Mouse (Mus musculus) intestine, embryonic 15.5 days (tissue): Measurements from ENCODE around the gene Cd164l2. TPM values are rescaled to one million over a fixed set of nuclear protein-coding genes. Genes with fewer than 3 reads are reported as not detected.
A peak's percentile ranks its signal among the peaks of the same experiment; 100 is the strongest.

ENCODE experiments used
- ATAC-seq: fragments of 200-750 bp; cut with Nextera tagmentation; 2 replicates; pipeline ENCODE4 v1.8.0; 2017; ENCODE audit warnings: moderate TSS enrichment, moderate library complexity
- H3K27ac ChIP-seq: fragments of 300-500 bp; sonication (generic); 2 replicates; pipeline ENCODE4 v1.5.1; 2015; ENCODE audit warnings: mild to moderate bottlenecking, inconsistent platforms
- H3K27me3 ChIP-seq: fragments of 300-500 bp; sonication (generic); replicated peaks from 2 replicates; pipeline ENCODE4 v1.6.1; 2015; ENCODE audit warnings: inconsistent platforms
- H3K36me3 ChIP-seq: fragments of 300-500 bp; sonication (generic); 2 replicates; pipeline ENCODE4 v1.6.1; 2015; ENCODE audit warnings: inconsistent platforms
- H3K4me1 ChIP-seq: fragments of 300-500 bp; sonication (generic); replicated peaks from 2 replicates; pipeline ENCODE4 v1.6.1; 2015; ENCODE audit warnings: inconsistent platforms
- H3K4me2 ChIP-seq: fragments of 300-500 bp; sonication (generic); replicated peaks from 2 replicates; pipeline ENCODE4 v1.6.1; 2015; ENCODE audit warnings: mild to moderate bottlenecking, inconsistent platforms
- H3K4me3 ChIP-seq: fragments of 300-500 bp; sonication (generic); replicated peaks from 2 replicates; pipeline ENCODE4 v1.5.1; 2015; ENCODE audit warnings: inconsistent platforms
- H3K9ac ChIP-seq: fragments of 300-500 bp; sonication (generic); 2 replicates; pipeline ENCODE4 v1.6.1; 2015; ENCODE audit warnings: inconsistent platforms
- H3K9me3 ChIP-seq: fragments of 300-500 bp; sonication (generic); 2 replicates; pipeline ENCODE4 v1.6.1; 2016; ENCODE audit warnings: inconsistent platforms
- WGBS: fragments of 180-500 bp; shearing (Covaris S2); methylation state at CpG from one replicate; pipeline ENCODE4 v1.1.7; 2015; 5-methylcytosine and 5-hydroxymethylcytosine counted together
- polyA plus RNA-seq: library from polyadenylated mRNA; unstranded; fragments of >200 nt; fragmentation: Nextera tagmentation; extraction: Ambion mirVana; gene quantifications from 2 replicates; pipeline ENCODE4 v1.2.1, GENCODE M21; 2015

Gene Cd164l2
- polyA plus RNA-seq, 1 experiment from 2014 or later: 2.7 TPM

GRCm38 (mm10) chr4:133247806-133248449 lies 36.0 kb downstream of the Cd164l2 start:
- H3K4me1 ChIP-seq: peaks cover 11% of the 10 kb centered on the region
- no peak overlapping the region for H3K4me2 ChIP-seq
- no peak overlapping the region for H3K4me3 ChIP-seq
- H3K27me3 ChIP-seq: peaks cover 51% of the 10 kb centered on the region
- H3K9ac ChIP-seq: no peak overlapping the region
- no peaks in the 10 kb centered on the region for H3K36me3 ChIP-seq
- no peak; the same call in 1 of the 2 replicates for ATAC-seq
- H3K9me3 ChIP-seq: no peaks in the 10 kb centered on the region
- 59% methylated on average over 13 of the region's 13 CpGs for WGBS
- no peak overlapping the region for H3K27ac ChIP-seq

- peak overlapping the region; percentile 32; the same call in 1 of the 2 replicates for H3K9ac ChIP-seq
- H3K27ac ChIP-seq: no peak overlapping the region
- peak overlapping the region; percentile 77 for H3K4me2 ChIP-seq
- no peaks in the 10 kb centered on the region for H3K9me3 ChIP-seq
- WGBS: 4% methylated on average over 22 of the region's 22 CpGs
- peak overlapping the region; percentile 37 for H3K4me3 ChIP-seq
- H3K27me3 ChIP-seq: peaks cover 53% of the 10 kb centered on the region
- no peaks in the 10 kb centered on the region for H3K36me3 ChIP-seq
- peaks cover 12% of the 10 kb centered on the region for H3K4me1 ChIP-seq
- peak; percentile 67 for ATAC-seq
Measured at GRCm38 (mm10) chr4:133250609-133251008, 38.7 kb downstream of the Cd164l2 start.

- peak overlapping the region; percentile 32; the same call in 1 of the 2 replicates for H3K9ac ChIP-seq
- peaks cover 52% of the 10 kb centered on the region for H3K27me3 ChIP-seq
- H3K4me1 ChIP-seq: peaks cover 12% of the 10 kb centered on the region
- H3K36me3 ChIP-seq: no peaks in the 10 kb centered on the region
- H3K27ac ChIP-seq: no peak overlapping the region
- peak overlapping the region; percentile 77 for H3K4me2 ChIP-seq
- ATAC-seq: peak; percentile 38; the same call in 1 of the 2 replicates
- no peaks in the 10 kb centered on the region for H3K9me3 ChIP-seq
- WGBS: 4% methylated on average over 31 of the region's 31 CpGs
- H3K4me3 ChIP-seq: peak overlapping the region; percentile 37
Measured at GRCm38 (mm10) chr4:133251214-133251613, 39.3 kb downstream of the Cd164l2 start.

- H3K4me1 ChIP-seq: peaks cover 17% of the 10 kb centered on the region
- no peaks in the 10 kb centered on the region for H3K36me3 ChIP-seq
- H3K27ac ChIP-seq: no peak overlapping the region
- H3K4me2 ChIP-seq: no peak overlapping the region
- no peaks in the 10 kb centered on the region for H3K9me3 ChIP-seq
- no peak overlapping the region for H3K4me3 ChIP-seq
- H3K27me3 ChIP-seq: peaks cover 49% of the 10 kb centered on the region
- WGBS: 59% methylated on average over 4 of the region's 4 CpGs
- no peak for ATAC-seq
- no peak overlapping the region for H3K9ac ChIP-seq
Measured at GRCm38 (mm10) chr4:133252089-133252488, 40.2 kb downstream of the Cd164l2 start.

DNA sequence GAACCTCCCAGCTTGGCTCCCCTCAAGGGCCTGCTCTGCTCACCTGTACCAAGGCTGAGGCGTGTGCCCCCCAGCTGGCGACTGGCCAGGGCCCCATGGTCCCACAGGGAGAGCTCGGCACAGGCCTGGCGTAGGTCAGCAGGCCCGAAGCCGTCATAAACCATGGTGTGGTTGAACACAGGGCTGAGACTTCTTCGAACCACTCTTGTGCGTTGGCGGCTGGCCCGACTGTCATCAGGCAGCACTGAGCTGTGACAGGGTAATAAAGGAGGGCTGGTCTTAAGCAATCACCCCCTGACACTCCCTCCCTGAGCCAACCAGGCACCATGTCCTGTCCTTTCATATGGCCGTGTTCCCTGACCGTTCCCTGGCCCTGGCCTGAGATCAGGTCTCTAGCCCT lies 41.5 kb downstream of the Cd164l2 start:
- 48% methylated on average over 12 of the region's 12 CpGs for WGBS
- Histone ChIP-seq H3K9ac (no peak overlapping the region), H3K4me3 (no peak overlapping the region), H3K36me3 (no peaks in the 10 kb centered on the region), H3K27ac (no peak overlapping the region), H3K4me1 (peaks cover 22% of the 10 kb centered on the region), H3K9me3 (no peaks in the 10 kb centered on the region), H3K27me3 (peaks cover 45% of the 10 kb centered on the region), H3K4me2 (no peak overlapping the region)
- 0 out of 2 replicates have a peak, but pooled peaks have one; percentile 18 for ATAC-seq

DNA sequence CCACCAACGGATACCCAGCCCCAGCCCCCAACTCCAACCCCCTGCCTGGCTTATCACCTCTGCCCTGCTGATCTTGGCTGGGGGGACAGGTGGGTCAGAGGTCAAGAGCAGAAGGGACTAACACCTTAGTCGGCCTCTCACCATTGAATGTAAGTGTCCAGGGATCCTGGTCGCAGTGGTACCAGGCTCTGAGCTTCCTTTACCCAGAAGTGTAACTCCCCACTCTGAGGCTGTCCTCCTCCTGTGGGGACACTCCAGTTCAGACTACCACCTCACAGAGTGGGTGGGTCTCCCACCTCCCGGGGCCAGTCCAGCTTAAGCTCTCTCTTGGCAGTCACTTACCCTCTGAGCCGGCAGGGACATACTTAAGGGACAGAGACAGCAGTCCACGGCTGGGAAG lies 43.5 kb downstream of the Cd164l2 start:
- H3K27me3 ChIP-seq: peaks cover 30% of the 10 kb centered on the region
- H3K4me2 ChIP-seq: no peak overlapping the region
- WGBS: 61% methylated on average over 6 of the region's 6 CpGs

GRCm38 (mm10) chr4:133256820-133257219 lies 44.9 kb downstream of the Cd164l2 start:
- Histone ChIP-seq H3K4me3 (no peak overlapping the region; the same call in 1 of the 2 replicates), H3K9me3 (no peaks in the 10 kb centered on the region), H3K4me1 (peaks cover 13% of the 10 kb centered on the region), H3K4me2 (peak overlapping the region; percentile 51), H3K27me3 (peaks cover 17% of the 10 kb centered on the region), H3K27ac (no peak overlapping the region), H3K36me3 (no peaks in the 10 kb centered on the region), H3K9ac (0 out of 2 replicates have a peak overlapping the region, but pooled peaks have one; percentile 10)
- WGBS: 17% methylated on average over 24 of the region's 24 CpGs
- ATAC-seq: peak; percentile 62

More for the DNA sequence above, 43.5 kb downstream of the Cd164l2 start:
- Histone ChIP-seq H3K36me3 (no peaks in the 10 kb centered on the region), H3K27ac (no peak overlapping the region), H3K4me3 (no peak overlapping the region), H3K9me3 (no peaks in the 10 kb centered on the region), H3K9ac (no peak overlapping the region), H3K4me1 (peaks cover 22% of the 10 kb centered on the region)
- ATAC-seq: no peak

- Histone ChIP-seq H3K9me3 (no peaks in the 10 kb centered on the region), H3K36me3 (no peaks in the 10 kb centered on the region), H3K4me1 (peaks cover 13% of the 10 kb centered on the region), H3K4me3 (no peak overlapping the region; the same call in 1 of the 2 replicates), H3K27me3 (peaks cover 13% of the 10 kb centered on the region), H3K4me2 (peak overlapping the region; percentile 51), H3K9ac (0 out of 2 replicates have a peak overlapping the region, but pooled peaks have one; percentile 10), H3K27ac (no peak overlapping the region)
- 26% methylated on average over 12 of the region's 12 CpGs for WGBS
- ATAC-seq: peak; percentile 73
Measured at GRCm38 (mm10) chr4:133257230-133257629, 45.3 kb downstream of the Cd164l2 start.

- WGBS: 65% methylated on average over 12 of the region's 12 CpGs
- Histone ChIP-seq H3K27me3 (peaks cover 12% of the 10 kb centered on the region), H3K9ac (no peak overlapping the region), H3K36me3 (no peaks in the 10 kb centered on the region), H3K4me1 (peaks cover 13% of the 10 kb centered on the region), H3K4me3 (no peak overlapping the region), H3K27ac (no peak overlapping the region), H3K9me3 (no peaks in the 10 kb centered on the region), H3K4me2 (peak overlapping the region; percentile 51; the same call in 1 of the 2 replicates)
- ATAC-seq: peak; percentile 73
Measured at GRCm38 (mm10) chr4:133257798-133258408, 46.0 kb downstream of the Cd164l2 start.

GRCm38 (mm10) chr4:133261641-133262374 lies 49.9 kb downstream of the Cd164l2 start:
- WGBS: 62% methylated on average over 10 of the region's 10 CpGs
- H3K4me2 ChIP-seq: no peak overlapping the region
- no peak for ATAC-seq

DNA sequence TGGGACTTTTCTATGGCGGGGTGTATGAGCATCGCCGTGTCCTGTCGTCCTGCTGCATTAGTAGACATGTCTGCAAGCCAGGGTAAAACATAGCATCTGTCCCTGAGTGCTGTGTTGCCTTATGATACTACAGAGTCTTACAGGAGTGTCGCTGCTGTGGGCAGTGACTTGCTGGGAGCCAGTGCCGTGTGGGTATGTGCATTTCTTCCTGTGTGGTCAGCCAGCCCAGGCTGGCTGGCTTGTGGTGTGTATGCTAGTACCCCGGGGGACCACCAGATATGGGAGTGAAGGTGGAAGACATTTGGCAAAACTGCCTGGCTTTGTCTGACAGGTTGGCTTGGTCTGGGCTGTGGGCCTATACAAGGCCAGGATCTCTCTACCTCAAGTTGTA lies 50.4 kb downstream of the Cd164l2 start:
- Histone ChIP-seq H3K9ac (no peak overlapping the region), H3K4me2 (no peak overlapping the region), H3K27me3 (no peaks in the 10 kb centered on the region), H3K36me3 (peaks cover 30% of the 10 kb centered on the region; the same call in 1 of the 2 replicates), H3K4me3 (no peak overlapping the region), H3K4me1 (peaks cover 5% of the 10 kb centered on the region; the same call in 1 of the 2 replicates), H3K27ac (no peak overlapping the region), H3K9me3 (no peaks in the 10 kb centered on the region)
- 0 out of 2 replicates have a peak, but pooled peaks have one; percentile 3 for ATAC-seq
- WGBS: 70% methylated on average over 7 of the region's 7 CpGs

More at GRCm38 (mm10) chr4:133261641-133262374, 49.9 kb downstream of the Cd164l2 start:
- Histone ChIP-seq H3K27ac (no peak overlapping the region), H3K9ac (no peak overlapping the region), H3K4me3 (no peak overlapping the region), H3K36me3 (peaks cover 25% of the 10 kb centered on the region; the same call in 1 of the 2 replicates), H3K4me1 (peaks cover 9% of the 10 kb centered on the region), H3K27me3 (0 out of 2 replicates have a peak, but pooled peaks cover 1% of the 10 kb centered on the region), H3K9me3 (no peaks in the 10 kb centered on the region)

- peak; percentile 47; the same call in 1 of the 2 replicates for ATAC-seq
- H3K9me3 ChIP-seq: no peaks in the 10 kb centered on the region
- no peaks in the 10 kb centered on the region for H3K27me3 ChIP-seq
- H3K36me3 ChIP-seq: peaks cover 34% of the 10 kb centered on the region
- no peak within 1 kb of the TSS for H3K27ac ChIP-seq
- peaks cover 4% of the 10 kb centered on the region; the same call in 1 of the 2 replicates for H3K4me1 ChIP-seq
- H3K9ac ChIP-seq: no peak within 1 kb of the TSS
- WGBS: 32% methylated on average over 7 of the region's 7 CpGs
- no peak within 1 kb of the TSS for H3K4me3 ChIP-seq
- H3K4me2 ChIP-seq: no peak within 1 kb of the TSS
Measured at GRCm38 (mm10) chr4:133262882-133263281, 51.0 kb downstream of the Cd164l2 start, which contains the start of gene Sytl1. Sytl1 (minus strand) TSS chr4:133263113.
